Mouse (Mus musculus): ENCODE results near the gene Rasgef1a.

DNA sequence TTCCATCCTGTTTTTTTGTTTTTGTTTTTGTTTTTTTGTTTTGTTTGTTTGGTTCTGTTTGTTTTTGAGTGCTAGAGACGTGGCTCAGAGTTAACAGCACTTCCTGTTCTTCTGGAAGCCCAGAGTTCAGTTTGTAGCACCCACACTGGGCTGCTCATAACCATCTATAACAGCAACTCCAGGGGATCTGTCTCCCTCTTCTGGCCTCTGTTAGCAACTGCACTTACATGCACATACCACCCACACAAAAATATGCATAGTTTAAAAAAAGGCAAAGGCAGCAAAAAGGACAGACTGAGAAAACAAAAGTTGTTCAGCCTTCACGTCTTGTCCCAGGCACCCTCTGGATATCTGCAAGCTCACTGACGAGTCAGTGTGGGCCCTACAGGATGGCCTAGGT is 48.0 kb upstream of the Rasgef1a start:
- TF ChIP-seq POLR2A (IDR thresholded peaks at IDR 0.05; ENCODE audit: control insufficient read depth, extremely low read depth, insufficient read depth, low read length, poor library complexity): no peak
- TF ChIP-seq CTCF (IDR thresholded peaks at IDR 0.05; ENCODE audit: borderline replicate concordance, control insufficient read depth, extremely low read depth, insufficient read depth, low read length, poor library complexity): no peak
